Mouse (Mus musculus) left cerebral cortex, adult 8-10 months (tissue): Measurements from ENCODE around the gene Myh9. TPM values are rescaled to one million over a fixed set of nuclear protein-coding genes. Genes with fewer than 3 reads are reported as not detected.
"Not testable (repeated sequence)": the region's sequence is repeated elsewhere in the genome, so short reads cannot be mapped to it uniquely, and the experiment has no call there.

ENCODE experiments used
- DNase-seq, 2 experiments: peaks; one replicate each; pipeline ENCODE4 v3.0.0; 2022; ENCODE audit warnings: low spot score in 2 of 2
- total RNA-seq, 4 experiments: library from RNA; stranded (reverse); gene quantifications; 2 replicates each; pipeline ENCODE4 v1.2.4; 2022

Myh9 gene
- total RNA-seq, 4 experiments from 2014 or later = 65.9 to 77.7 (median 71.1) TPM

DNA sequence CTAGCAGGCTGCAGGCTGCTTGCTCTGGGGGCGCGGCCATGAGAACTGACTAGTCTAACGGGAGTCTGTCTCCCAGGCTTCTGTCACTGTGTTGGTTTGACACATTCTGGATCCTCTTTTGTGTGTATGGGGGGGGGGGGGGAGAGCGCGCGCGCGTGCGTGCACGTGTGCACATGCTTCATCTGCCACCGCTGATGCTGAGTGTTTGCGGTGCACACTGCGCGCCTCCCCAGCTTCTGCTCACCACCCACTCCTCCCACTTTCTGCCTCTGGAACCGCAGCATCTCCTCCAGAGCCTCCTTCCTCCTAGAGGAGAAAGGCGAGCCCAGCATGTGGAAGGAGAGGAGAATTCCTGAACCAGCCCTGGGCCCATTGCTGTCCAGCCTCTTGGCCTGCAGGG lies 81.9 kb downstream of the Myh9 start:
- DNase-seq = no peak

DNA sequence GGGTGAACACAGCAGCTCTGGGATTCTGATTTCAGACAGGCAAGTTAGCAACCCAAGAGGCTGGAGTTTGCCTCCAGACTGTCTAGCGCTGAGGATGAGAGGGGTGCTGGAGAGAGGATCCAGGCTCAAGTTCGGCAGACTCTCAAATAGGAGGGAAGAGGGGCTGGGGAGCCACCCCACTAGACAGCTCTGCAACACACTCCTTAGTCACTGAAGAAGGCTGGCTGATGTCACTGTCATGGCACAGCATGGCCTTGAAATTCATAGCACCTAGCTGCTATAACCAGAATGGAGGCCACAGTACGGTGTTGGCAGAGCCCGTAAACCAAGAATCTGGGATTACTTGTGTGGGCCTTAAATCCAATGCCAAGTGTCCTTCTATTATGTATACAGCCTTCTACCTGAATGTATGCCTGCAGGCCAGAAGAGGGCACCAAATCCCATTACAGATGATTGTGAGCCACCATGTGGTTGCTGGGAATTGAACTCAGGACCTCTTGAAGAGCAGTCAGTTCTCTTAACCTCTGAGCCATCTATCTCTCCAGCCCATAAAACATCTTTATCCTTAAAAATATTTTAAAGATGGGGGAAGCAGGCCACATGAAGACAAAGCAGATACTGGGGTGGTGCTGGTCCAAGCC lies 84.3 kb downstream of the Myh9 start:
- no peak for DNase-seq

- peak in 1 of 2 experiments; percentile 52 for DNase-seq
These were observed 85.1 kb downstream of the Myh9 start, which contains the start of gene Apol8 for GRCm38 (mm10) chr15:77756848-77757247. Gene Apol8, minus strand, starts transcription at chr15:77757003.

GRCm38 (mm10) chr15:77756081-77756480 lies 85.9 kb downstream of the Myh9 start:
- no peak for DNase-seq

GRCm38 (mm10) chr15:77755132-77755531 lies 86.8 kb downstream of the Myh9 start:
- no peak for DNase-seq

GRCm38 (mm10) chr15:77752443-77752842 lies 89.5 kb downstream of the Myh9 start:
- DNase-seq = no peak

DNA sequence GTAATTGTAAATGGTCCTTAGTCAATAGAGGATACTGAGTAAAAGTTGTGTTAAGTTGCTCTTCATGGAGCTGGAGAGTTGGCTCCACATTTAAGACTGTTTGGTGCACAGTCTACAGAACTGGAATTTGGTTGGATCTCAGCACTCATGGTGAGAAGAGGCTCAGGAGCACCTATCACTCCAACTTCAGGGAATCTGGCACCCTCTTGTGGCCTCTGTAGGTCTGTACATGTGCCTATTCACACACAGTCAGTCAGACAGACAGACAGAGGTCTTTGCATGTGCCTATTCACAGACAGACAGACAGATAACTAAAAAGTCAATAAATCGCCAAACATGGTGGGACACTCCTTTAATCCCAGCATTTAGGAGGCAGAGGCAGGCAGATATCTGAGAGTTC lies 91.5 kb downstream of the Myh9 start:
- no peak for DNase-seq

DNA sequence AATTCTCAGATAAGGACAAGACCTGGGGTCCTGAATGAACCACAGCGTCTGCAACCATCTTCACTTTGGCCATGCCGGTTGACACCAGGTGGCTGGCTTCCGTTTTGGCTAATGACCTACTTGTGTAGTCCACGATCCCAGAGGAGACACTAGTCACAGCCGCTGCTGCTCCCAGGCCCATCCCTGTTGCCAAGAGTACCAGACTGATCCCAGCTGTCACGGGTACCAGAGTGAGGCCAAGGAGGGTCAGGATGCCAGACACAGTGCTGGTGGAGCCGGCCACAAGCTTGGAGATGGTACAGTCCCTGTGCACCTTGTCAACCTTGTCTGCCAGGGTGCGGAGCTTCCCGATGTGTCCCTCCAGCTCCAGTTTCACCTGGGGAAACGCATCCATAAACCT lies 92.3 kb downstream of the Myh9 start:
- DNase-seq = no peak

GRCm38 (mm10) chr15:77748414-77748813 lies 93.6 kb downstream of the Myh9 start:
- DNase-seq = no peak

GRCm38 (mm10) chr15:77746326-77746725 lies 95.6 kb downstream of the Myh9 start:
- DNase-seq = no peak

- no peak for DNase-seq
These were observed 96.9 kb downstream of the Myh9 start for GRCm38 (mm10) chr15:77745081-77745480.

DNA sequence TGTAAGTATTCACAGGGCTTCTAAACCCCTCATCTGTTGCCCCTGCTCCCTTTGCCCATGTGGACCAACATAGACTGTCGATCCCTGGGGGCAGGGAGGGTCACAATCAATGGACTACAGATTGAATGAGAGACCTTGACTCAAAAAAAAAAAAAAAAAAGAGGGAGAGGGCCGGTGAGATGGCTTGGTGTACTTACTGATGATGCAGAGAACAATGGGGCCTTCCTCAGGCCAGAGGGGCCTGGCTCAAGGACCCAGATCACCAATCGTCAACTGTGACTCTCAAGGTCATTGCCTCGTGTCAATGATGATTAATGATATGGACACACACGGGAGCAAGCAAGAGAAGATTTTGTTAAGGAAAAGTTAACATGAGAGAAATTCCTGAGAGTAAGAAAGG lies 97.3 kb downstream of the Myh9 start:
- DNase-seq = no peak

- DNase-seq = not testable (repeated sequence)
These were observed 100.4 kb downstream of the Myh9 start for GRCm38 (mm10) chr15:77741556-77741955.

DNA sequence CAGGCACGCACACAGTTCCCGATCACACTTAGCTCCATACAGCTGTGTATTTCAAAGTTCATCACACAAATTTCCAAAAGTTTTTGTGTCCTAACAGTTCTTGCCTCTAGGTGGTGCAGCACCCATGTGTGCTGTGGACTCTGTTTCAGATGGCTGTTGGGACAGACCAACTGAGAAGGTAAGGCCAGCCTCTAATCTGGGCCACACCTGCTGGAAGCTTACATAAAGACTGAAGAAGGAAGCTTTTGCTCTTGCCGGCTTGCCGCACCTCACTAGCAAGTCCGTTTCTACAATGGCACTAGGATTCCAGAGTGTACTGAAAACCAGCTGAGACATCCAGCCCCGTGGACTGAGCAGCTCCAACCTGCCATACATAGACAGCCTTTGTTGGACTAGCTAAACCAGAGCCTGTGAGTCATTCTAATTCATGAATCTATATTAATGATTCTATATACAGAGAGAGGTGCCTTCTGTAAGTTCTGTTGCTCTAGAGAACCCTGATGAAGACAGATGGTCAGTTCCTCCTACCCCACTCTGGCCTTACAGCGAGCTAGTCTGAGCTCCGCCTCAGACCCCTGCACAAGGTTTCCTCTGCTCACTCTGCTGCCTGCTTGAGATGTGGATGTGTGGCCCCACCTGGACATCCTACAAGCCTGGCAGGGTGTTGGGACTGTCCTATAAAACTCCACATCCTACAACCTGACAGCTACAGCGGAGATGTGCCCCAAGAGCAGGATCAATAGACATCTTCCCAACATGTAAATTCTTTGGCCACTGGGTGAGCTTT lies 101.3 kb downstream of the Myh9 start:
- no peak for DNase-seq

DNA sequence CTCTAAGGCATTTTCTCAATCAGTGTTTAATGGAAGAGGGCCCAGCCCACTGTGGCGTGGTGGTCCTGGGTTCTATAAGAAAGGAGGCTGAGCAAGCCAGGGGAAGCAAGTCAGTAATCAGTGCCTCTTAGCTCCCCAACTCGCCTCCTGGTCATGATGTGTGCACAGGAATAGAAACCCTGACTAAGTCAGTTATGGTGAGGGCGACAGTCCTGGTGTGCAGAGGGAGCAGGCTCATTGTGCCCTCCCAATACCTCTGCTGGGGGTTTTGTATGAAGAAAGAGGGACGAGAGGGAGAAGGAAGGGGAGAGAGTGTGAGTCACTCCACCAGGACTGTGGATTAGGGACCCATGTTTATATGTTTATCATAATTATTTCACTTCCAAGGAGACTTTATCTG lies 108.1 kb downstream of the Myh9 start:
- not testable (repeated sequence) for DNase-seq

GRCm38 (mm10) chr15:77733380-77733779 lies 108.6 kb downstream of the Myh9 start:
- DNase-seq = not testable (repeated sequence)

GRCm38 (mm10) chr15:77732851-77733250 lies 109.1 kb downstream of the Myh9 start:
- DNase-seq = not testable (repeated sequence)

GRCm38 (mm10) chr15:77731605-77732004 lies 110.4 kb downstream of the Myh9 start:
- no peak for DNase-seq

DNA sequence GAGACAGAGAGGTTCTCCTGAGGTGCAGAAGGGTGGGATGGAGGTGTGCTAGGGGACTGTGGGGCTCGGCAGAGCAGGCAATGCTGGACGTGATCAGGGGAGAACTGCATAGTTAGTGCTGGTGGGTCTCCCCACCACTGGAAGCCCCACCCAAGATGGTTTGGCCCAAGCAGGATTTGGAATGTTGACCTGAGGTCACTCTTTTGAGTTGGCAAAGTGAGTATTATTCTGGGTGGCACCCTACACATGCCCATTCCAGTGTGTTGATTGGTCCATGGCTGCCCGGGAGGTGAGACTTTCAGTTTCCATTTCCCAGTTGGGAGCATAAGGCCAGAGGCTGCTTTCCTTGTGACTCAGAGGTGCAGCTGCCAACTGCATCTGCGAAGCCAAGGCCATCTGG lies 113.2 kb downstream of the Myh9 start, which contains the start of gene Apol9b:
Gene Apol9b (plus strand): TSS at position 301 of the 400 bp plus-strand sequence.
- DNase-seq = not testable (repeated sequence)

GRCm38 (mm10) chr15:77727745-77728144 lies 114.2 kb downstream of the Myh9 start:
- DNase-seq = not testable (repeated sequence)

DNA sequence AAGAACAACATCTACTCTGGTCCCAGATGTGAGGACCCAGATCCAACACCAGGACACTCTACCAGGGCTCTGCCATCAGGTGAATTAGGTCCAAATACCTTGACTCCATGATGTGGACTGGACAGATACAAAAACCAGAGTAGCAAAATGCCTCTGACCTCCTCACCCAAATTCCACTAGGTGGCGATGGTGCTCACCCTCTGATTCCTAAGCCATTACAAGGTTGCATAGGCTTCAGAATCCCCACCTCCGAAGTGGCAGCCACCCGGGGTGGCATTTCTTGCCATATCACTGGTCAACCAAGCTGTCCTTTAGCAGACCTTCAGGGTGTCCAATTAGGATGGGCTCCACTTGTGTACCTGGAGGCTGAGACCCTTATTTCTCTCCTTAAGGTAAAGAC lies 114.8 kb downstream of the Myh9 start:
- not testable (repeated sequence) for DNase-seq

DNA sequence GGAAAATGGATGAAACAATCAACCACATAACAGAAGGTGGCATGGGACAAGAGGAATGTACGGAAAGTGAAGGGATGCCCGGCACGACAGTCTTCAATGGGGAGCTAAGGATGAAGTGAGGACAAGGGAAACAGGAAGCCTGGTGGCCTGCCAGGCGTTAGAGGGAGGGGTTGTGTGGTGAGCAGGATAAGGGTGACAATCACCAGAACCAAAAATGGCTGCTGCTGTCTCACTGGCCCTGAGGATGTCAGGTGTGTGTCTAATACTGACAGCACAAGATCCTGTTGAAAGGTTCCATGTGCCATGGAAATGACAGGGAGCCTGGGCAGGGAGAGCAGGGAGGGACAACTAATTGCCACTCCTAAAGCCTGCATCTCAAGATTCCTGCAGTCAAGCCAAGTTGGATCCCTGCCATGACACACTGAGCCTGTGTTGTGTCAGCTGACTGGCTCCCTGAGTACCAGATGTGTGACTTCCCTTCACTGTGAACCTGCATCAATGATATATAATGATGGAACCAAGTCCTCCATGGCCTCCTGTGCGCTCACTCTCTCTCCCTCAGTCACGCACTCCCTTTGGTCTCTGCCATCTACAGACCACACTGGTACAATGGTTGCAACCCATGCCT lies 116.5 kb downstream of the Myh9 start:
- DNase-seq = not testable (repeated sequence)
